Mouse (Mus musculus) neural tube, embryonic 14.5 days (tissue): ENCODE measurements around the gene Gm3269. TPM values are rescaled to one million over a fixed set of nuclear protein-coding genes. Genes with fewer than 3 reads are reported as not detected.
"Not testable (repeated sequence)": the region's sequence is repeated elsewhere in the genome, so short reads cannot be mapped to it uniquely, and the experiment has no call there.

Experiments used
- ATAC-seq: fragments of 200-750 bp; cut with Nextera tagmentation; 2 replicates; pipeline ENCODE4 v1.8.0; 2017; ENCODE audit warnings: low read depth, mild to moderate bottlenecking, moderate TSS enrichment, moderate library complexity
- H3K27ac ChIP-seq: fragments of 300-500 bp; sonication (generic); 2 replicates; pipeline ENCODE4 v1.5.1; 2014; ENCODE audit warnings: low read depth, mild to moderate bottlenecking, control low read depth, low read length, moderate library complexity, mixed read lengths
- H3K27me3 ChIP-seq: fragments of 300-500 bp; sonication (generic); 2 replicates; pipeline ENCODE4 v1.6.1; 2014; ENCODE audit warnings: low read length; ENCODE audit not compliant: control insufficient read depth, insufficient read depth
- H3K36me3 ChIP-seq: fragments of 300-500 bp; sonication (generic); 2 replicates; pipeline ENCODE4 v1.6.1; 2014; ENCODE audit warnings: low read length, mixed read lengths; ENCODE audit not compliant: control insufficient read depth, insufficient read depth
- H3K4me1 ChIP-seq: fragments of 300-500 bp; sonication (generic); 2 replicates; pipeline ENCODE4 v1.6.1; 2014; ENCODE audit warnings: low read length; ENCODE audit not compliant: control insufficient read depth, insufficient read depth
- H3K4me2 ChIP-seq: fragments of 300-500 bp; sonication (generic); 2 replicates; pipeline ENCODE4 v1.6.1; 2014; ENCODE audit warnings: mild to moderate bottlenecking, low read depth, low read length, control low read depth
- H3K4me3 ChIP-seq: fragments of 300-500 bp; sonication (generic); 2 replicates; pipeline ENCODE4 v1.5.1; 2014; ENCODE audit warnings: low read depth, low read length, control low read depth, mixed read lengths
- H3K9ac ChIP-seq: fragments of 300-500 bp; sonication (generic); replicated peaks from 2 replicates; pipeline ENCODE4 v1.6.1; 2014; ENCODE audit warnings: low read depth, mild to moderate bottlenecking, control low read depth, low read length, mixed read lengths
- H3K9me3 ChIP-seq: fragments of 300-500 bp; sonication (generic); 2 replicates; pipeline ENCODE4 v1.6.1; 2016; ENCODE audit warnings: low read length; ENCODE audit not compliant: control insufficient read depth
- WGBS: fragments of 180-500 bp; shearing (Covaris S2); extraction: QIAGEN DNeasy Blood & Tissue Kit; methylation state at CpG from one replicate; pipeline ENCODE4 v1.1.7; 2014; 5-methylcytosine and 5-hydroxymethylcytosine counted together
- polyA plus RNA-seq: library from polyadenylated mRNA; unstranded; fragments of >200 nt; fragmentation: Nextera tagmentation; extraction: Ambion mirVana; gene quantifications from 2 replicates; pipeline ENCODE4 v1.2.1, GENCODE M21; 2014

The Gm3269 gene
- not detected in 2 replicates for polyA plus RNA-seq

- not testable (repeated sequence) for H3K4me1 ChIP-seq, H3K9me3 ChIP-seq, H3K27ac ChIP-seq, H3K27me3 ChIP-seq, H3K9ac ChIP-seq, H3K4me2 ChIP-seq, H3K36me3 ChIP-seq, ATAC-seq, H3K4me3 ChIP-seq
- WGBS, result no CpG with 5 or more reads among the region's 4 CpGs
These were observed at the start of gene Gm3269 for GRCm38 (mm10) chr14:4837806-4838205. Gene Gm3269, plus strand, starts transcription at chr14:4838106.

- not testable (repeated sequence) for H3K4me2 ChIP-seq, H3K9ac ChIP-seq, ATAC-seq, H3K9me3 ChIP-seq, H3K27me3 ChIP-seq, H3K4me3 ChIP-seq, H3K27ac ChIP-seq, H3K36me3 ChIP-seq, H3K4me1 ChIP-seq
- WGBS, result 90% methylated on average over 6 of the region's 6 CpGs
These were observed 31.5 kb upstream of the Gm3269 start for GRCm38 (mm10) chr14:4806421-4806820.

GRCm38 (mm10) chr14:4821950-4822349 is 16.0 kb upstream of the Gm3269 start:
- not testable (repeated sequence) for ATAC-seq, H3K4me3 ChIP-seq, H3K4me1 ChIP-seq, H3K9me3 ChIP-seq, H3K9ac ChIP-seq, H3K27me3 ChIP-seq, H3K36me3 ChIP-seq, H3K4me2 ChIP-seq, H3K27ac ChIP-seq
- WGBS, result 89% methylated on average over 4 of the region's 7 CpGs

GRCm38 (mm10) chr14:4855299-4855980 is 17.5 kb downstream of the Gm3269 start, which contains the start of gene Gm3264:
Gene Gm3264, plus strand, starts transcription at chr14:4855576.
- not testable (repeated sequence) for H3K36me3 ChIP-seq, H3K9me3 ChIP-seq, H3K4me1 ChIP-seq, ATAC-seq, H3K27ac ChIP-seq, H3K27me3 ChIP-seq
- H3K4me3 ChIP-seq, result peak within 1 kb of the TSS; percentile 31
- peak within 1 kb of the TSS; percentile 35; the same call in 1 of the 2 replicates for H3K4me2 ChIP-seq
- 5% methylated on average over 23 of the region's 59 CpGs for WGBS
- H3K9ac ChIP-seq, result 0 out of 2 replicates have a peak within 1 kb of the TSS, but pooled peaks have one; percentile 28

GRCm38 (mm10) chr14:4892116-4892515 is 54.2 kb downstream of the Gm3269 start, which contains the start of gene Gm3278:
Gene Gm3278, plus strand, starts transcription at chr14:4892416.
- H3K4me2 ChIP-seq, H3K27ac ChIP-seq, H3K36me3 ChIP-seq, H3K27me3 ChIP-seq, H3K4me3 ChIP-seq, H3K9ac ChIP-seq, H3K4me1 ChIP-seq, ATAC-seq, H3K9me3 ChIP-seq: not testable (repeated sequence)
- 50% methylated on average over 1 of the region's 3 CpGs for WGBS

Other genes with a start within 250 kb of the Gm3269 start
- gene Gm8159, start 205.8 kb upstream of the Gm3269 start, polyA plus RNA-seq, result not detected in 2 replicates
- gene Gm3239, start 173.9 kb upstream of the Gm3269 start, polyA plus RNA-seq, result 0.89 and 2.1 TPM in 2 replicates
- gene Gm7876, start 128.9 kb upstream of the Gm3269 start, polyA plus RNA-seq, result not detected in 2 replicates
- 4.4 and 5.3 TPM in 2 replicates for gene Gm3252, start 111.3 kb upstream of the Gm3269 start, polyA plus RNA-seq
- gene Gm9602, start 61.8 kb upstream of the Gm3269 start, polyA plus RNA-seq, result not detected in 2 replicates
- gene Gm3264, start 17.5 kb downstream of the Gm3269 start, polyA plus RNA-seq, result 2.9 and 4.3 TPM in 2 replicates
- not detected in 2 replicates for gene Gm3278, start 54.3 kb downstream of the Gm3269 start, polyA plus RNA-seq
- not detected in 2 replicates for gene Gm8297, start 145.8 kb downstream of the Gm3269 start, polyA plus RNA-seq
- gene Gm3298, start 177.8 kb downstream of the Gm3269 start, polyA plus RNA-seq, result 1.2 TPM in 1 of 2 replicates, not detected in the other
- gene 4930555G01Rik, start 212.5 kb downstream of the Gm3269 start, polyA plus RNA-seq, result not detected in 2 replicates
- gene Gm8281, start 232.9 kb downstream of the Gm3269 start, polyA plus RNA-seq, result 13.4 and 14.5 TPM in 2 replicates